Mouse (Mus musculus): ENCODE data around the gene Hddc3. TPM values are rescaled to one million over a fixed set of nuclear protein-coding genes. Genes with fewer than 3 reads are reported as not detected.
A peak's percentile ranks its signal among the peaks of the same experiment; 100 is the strongest.

Gene Hddc3
- polyA plus RNA-seq, 1 experiment from 2014 or later, result 9.7 TPM

DNA sequence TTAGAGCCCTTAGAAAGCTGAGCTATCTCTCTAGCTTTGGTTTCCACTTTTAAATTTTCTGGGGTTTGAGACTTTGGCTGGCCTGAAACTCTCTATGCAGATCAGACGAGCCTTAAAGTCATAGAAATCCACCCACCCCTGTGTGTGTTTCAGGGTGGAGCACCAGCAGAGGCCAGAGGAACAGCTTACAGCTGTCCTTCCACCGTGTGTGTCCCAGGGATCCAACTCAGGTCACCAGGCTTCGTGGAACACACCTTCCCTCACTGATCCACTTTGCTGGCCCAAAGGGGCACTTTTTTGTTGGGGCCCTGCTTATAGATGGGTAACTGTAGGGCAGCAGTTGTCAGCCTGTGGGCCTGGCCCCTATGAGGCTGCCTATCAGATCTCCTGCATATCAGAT, 31.4 kb downstream of the Hddc3 start:
- DNase-seq (ENCODE audit: low spot score) (no peak), ATAC-seq (replicated peaks; ENCODE audit: low FRiP score) (no peak)
- Histone ChIP-seq H3K27me3 (replicated peaks; ENCODE audit: control insufficient read depth, insufficient read depth, low read length) (no peaks in the 10 kb centered on the region), H3K4me2 (no peak overlapping the region), H3K36me3 (ENCODE audit: control insufficient read depth, insufficient read depth, low read length) (no peaks in the 10 kb centered on the region), H3K9me3 (ENCODE audit: control insufficient read depth, low read length) (no peaks in the 10 kb centered on the region), H3K4me1 (replicated peaks; ENCODE audit: control insufficient read depth, insufficient read depth, low read length) (peaks cover 12% of the 10 kb centered on the region), H3K27ac (ENCODE audit: low read depth, low read length) (no peak overlapping the region), H3K4me3 (ENCODE audit: low read depth, low read length) (no peak overlapping the region), H3K9ac (ENCODE audit: low read depth, low read length) (no peak overlapping the region)
- 53% methylated on average over 3 of the region's 3 CpGs for WGBS

GRCm38 (mm10) chr7:80374733-80375132, 31.8 kb downstream of the Hddc3 start:
- no peak for ATAC-seq (replicated peaks; ENCODE audit: low FRiP score)
- H3K4me2 ChIP-seq, result no peak overlapping the region
- DNase-seq (ENCODE audit: low spot score), result no peak
- no peak overlapping the region for H3K9ac ChIP-seq (ENCODE audit: low read depth, low read length)
- H3K27ac ChIP-seq (ENCODE audit: low read depth, low read length), result no peak overlapping the region
- no peaks in the 10 kb centered on the region for H3K27me3 ChIP-seq (replicated peaks; ENCODE audit: control insufficient read depth, insufficient read depth, low read length)
- H3K36me3 ChIP-seq (ENCODE audit: control insufficient read depth, insufficient read depth, low read length), result no peaks in the 10 kb centered on the region
- H3K4me1 ChIP-seq (replicated peaks; ENCODE audit: control insufficient read depth, insufficient read depth, low read length), result peaks cover 12% of the 10 kb centered on the region
- no peak overlapping the region for H3K4me3 ChIP-seq (ENCODE audit: low read depth, low read length)
- H3K9me3 ChIP-seq (ENCODE audit: control insufficient read depth, low read length), result no peaks in the 10 kb centered on the region
- 89% methylated on average over 3 of the region's 3 CpGs for WGBS

DNA sequence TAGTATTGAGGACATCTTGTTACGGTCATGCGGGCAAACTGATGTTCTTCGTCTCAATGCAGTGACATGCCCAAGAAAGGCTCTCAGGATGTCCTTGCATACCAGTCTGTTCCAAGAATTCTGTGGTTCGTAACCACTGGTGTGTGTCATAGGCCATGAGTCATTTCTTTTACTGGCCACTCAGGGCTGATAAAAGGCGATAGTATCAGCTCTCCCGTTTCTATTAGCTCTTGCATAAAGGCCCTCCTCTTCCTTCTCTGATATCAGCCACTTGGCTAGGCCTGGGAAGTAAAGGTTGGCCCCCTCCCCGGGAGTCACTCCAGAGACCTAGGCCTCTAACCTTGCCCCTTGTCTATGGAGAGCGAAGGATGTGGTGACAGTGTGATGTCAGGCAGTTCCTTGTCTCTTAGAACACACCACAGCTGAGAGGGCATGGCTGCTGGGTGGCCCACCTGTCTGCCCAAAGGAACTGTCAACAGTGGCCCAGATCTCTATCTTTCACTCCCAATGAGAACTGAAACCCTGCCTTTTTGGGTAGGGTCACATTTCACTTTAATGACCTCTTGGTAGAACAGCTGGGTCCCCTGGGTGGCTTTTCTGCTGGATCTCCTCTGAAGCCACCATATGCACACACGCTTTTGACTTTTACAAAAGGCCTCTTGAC, 32.6 kb downstream of the Hddc3 start:
- Histone ChIP-seq H3K9ac (ENCODE audit: low read depth, low read length) (no peak overlapping the region), H3K4me2 (no peak overlapping the region), H3K9me3 (ENCODE audit: control insufficient read depth, low read length) (no peaks in the 10 kb centered on the region), H3K27me3 (replicated peaks; ENCODE audit: control insufficient read depth, insufficient read depth, low read length) (no peaks in the 10 kb centered on the region), H3K27ac (ENCODE audit: low read depth, low read length) (no peak overlapping the region), H3K4me3 (ENCODE audit: low read depth, low read length) (no peak overlapping the region), H3K36me3 (ENCODE audit: control insufficient read depth, insufficient read depth, low read length) (0 out of 2 replicates have a peak, but pooled peaks cover 2% of the 10 kb centered on the region), H3K4me1 (replicated peaks; ENCODE audit: control insufficient read depth, insufficient read depth, low read length) (peaks cover 9% of the 10 kb centered on the region)
- DNase-seq (ENCODE audit: low spot score) (no peak), ATAC-seq (replicated peaks; ENCODE audit: low FRiP score) (no peak)
- 49% methylated on average over 9 of the region's 9 CpGs for WGBS

DNA sequence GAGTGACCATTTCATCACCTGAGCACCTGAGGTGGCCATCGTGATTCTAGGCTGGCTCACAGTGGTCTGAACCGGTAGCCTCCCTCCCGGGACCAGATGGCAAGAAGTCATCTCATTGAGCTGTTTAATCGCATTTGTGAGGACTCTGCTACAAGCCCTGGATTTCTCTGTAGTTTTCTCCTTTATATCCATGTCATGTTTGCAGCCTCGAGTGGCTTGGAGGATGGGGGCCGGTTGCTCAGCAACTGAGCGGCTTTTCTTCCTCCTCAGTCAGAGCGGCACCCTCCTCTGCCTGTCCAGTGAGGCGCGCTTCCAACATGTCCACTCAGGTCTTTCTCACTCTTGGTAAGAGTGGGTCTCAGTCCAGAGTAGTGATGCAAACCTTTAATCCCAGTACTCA, 33.3 kb downstream of the Hddc3 start:
- 83% methylated on average over 10 of the region's 10 CpGs for WGBS
- no peak for ATAC-seq (replicated peaks; ENCODE audit: low FRiP score)
- DNase-seq (ENCODE audit: low spot score), result no peak
- peaks cover 9% of the 10 kb centered on the region for H3K4me1 ChIP-seq (replicated peaks; ENCODE audit: control insufficient read depth, insufficient read depth, low read length)
- H3K4me2 ChIP-seq, result no peak overlapping the region
- H3K27me3 ChIP-seq (replicated peaks; ENCODE audit: control insufficient read depth, insufficient read depth, low read length), result no peaks in the 10 kb centered on the region
- H3K4me3 ChIP-seq (ENCODE audit: low read depth, low read length), result no peak overlapping the region
- H3K9ac ChIP-seq (ENCODE audit: low read depth, low read length), result no peak overlapping the region
- 0 out of 2 replicates have a peak, but pooled peaks cover 3% of the 10 kb centered on the region for H3K36me3 ChIP-seq (ENCODE audit: control insufficient read depth, insufficient read depth, low read length)
- H3K27ac ChIP-seq (ENCODE audit: low read depth, low read length), result no peak overlapping the region
- no peaks in the 10 kb centered on the region for H3K9me3 ChIP-seq (ENCODE audit: control insufficient read depth, low read length)

DNA sequence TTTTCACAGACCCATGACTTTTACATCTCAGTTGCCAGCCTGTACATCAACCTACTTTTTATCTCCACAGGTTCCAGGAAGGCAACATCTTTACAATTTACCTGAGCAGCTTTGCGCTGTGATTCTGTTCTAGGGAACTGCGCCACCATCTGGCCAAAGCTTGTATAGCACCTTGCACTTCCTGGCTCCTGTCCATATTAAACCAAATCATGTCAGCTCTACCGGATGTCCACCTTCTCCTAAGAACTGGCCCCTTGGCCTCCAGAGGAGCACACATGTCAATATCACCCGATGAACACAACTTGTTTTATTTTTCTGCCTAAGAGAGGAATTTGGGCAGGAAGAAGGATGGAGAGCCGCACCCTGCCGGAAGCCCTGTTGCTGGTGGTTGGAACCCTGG, 34.6 kb downstream of the Hddc3 start:
- Histone ChIP-seq H3K4me3 (ENCODE audit: low read depth, low read length) (no peak overlapping the region), H3K27ac (ENCODE audit: low read depth, low read length) (no peak overlapping the region), H3K27me3 (replicated peaks; ENCODE audit: control insufficient read depth, insufficient read depth, low read length) (no peaks in the 10 kb centered on the region), H3K4me2 (no peak overlapping the region), H3K4me1 (replicated peaks; ENCODE audit: control insufficient read depth, insufficient read depth, low read length) (peaks cover 2% of the 10 kb centered on the region), H3K9me3 (ENCODE audit: control insufficient read depth, low read length) (no peaks in the 10 kb centered on the region), H3K36me3 (ENCODE audit: control insufficient read depth, insufficient read depth, low read length) (0 out of 2 replicates have a peak, but pooled peaks cover 3% of the 10 kb centered on the region), H3K9ac (ENCODE audit: low read depth, low read length) (no peak overlapping the region)
- peak; percentile 68 for DNase-seq (ENCODE audit: low spot score)
- no peak for ATAC-seq (replicated peaks; ENCODE audit: low FRiP score)
- WGBS, result 42% methylated on average over 6 of the region's 6 CpGs

GRCm38 (mm10) chr7:80379531-80379930, 36.6 kb downstream of the Hddc3 start:
- H3K4me2 ChIP-seq, result no peak overlapping the region
- WGBS, result 64% methylated on average over 13 of the region's 13 CpGs
- no peak overlapping the region for H3K4me3 ChIP-seq (ENCODE audit: low read depth, low read length)

DNA sequence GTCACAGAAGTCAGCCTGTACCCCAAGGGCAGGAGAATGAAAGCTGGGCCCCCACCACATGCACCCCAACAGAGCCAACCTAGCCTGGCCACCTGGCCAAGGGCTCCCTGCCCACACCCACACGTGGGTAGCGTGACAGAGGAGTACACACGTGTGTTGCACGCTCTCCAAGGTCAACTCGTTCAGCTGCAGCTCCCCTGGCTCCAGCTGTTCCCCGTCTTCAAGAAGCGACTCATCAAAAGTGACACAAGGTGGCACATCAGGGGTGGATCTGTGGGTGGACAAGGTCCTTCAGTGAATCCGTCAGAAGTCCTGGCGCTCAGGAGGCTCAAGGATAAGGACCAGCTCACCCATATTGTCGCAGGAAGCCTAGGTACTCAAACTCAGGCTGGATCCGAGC, 40.0 kb downstream of the Hddc3 start:
- no peak overlapping the region for H3K4me3 ChIP-seq (ENCODE audit: low read depth, low read length)
- H3K4me2 ChIP-seq, result no peak overlapping the region
- ATAC-seq (replicated peaks; ENCODE audit: low FRiP score) (no peak), DNase-seq (ENCODE audit: low spot score) (no peak)
- no peak overlapping the region for H3K27ac ChIP-seq (ENCODE audit: low read depth, low read length)
- peaks cover 8% of the 10 kb centered on the region for H3K27me3 ChIP-seq (replicated peaks; ENCODE audit: control insufficient read depth, insufficient read depth, low read length)
- H3K4me1 ChIP-seq (replicated peaks; ENCODE audit: control insufficient read depth, insufficient read depth, low read length), result peaks cover 15% of the 10 kb centered on the region
- 0 out of 2 replicates have a peak, but pooled peaks cover 3% of the 10 kb centered on the region for H3K36me3 ChIP-seq (ENCODE audit: control insufficient read depth, insufficient read depth, low read length)
- H3K9ac ChIP-seq (ENCODE audit: low read depth, low read length), result no peak overlapping the region
- H3K9me3 ChIP-seq (ENCODE audit: control insufficient read depth, low read length), result no peaks in the 10 kb centered on the region
- WGBS, result 79% methylated on average over 11 of the region's 11 CpGs

More at GRCm38 (mm10) chr7:80379531-80379930, 36.6 kb downstream of the Hddc3 start:
- Histone ChIP-seq H3K9ac (ENCODE audit: low read depth, low read length) (no peak overlapping the region), H3K27me3 (replicated peaks; ENCODE audit: control insufficient read depth, insufficient read depth, low read length) (no peaks in the 10 kb centered on the region), H3K4me1 (replicated peaks; ENCODE audit: control insufficient read depth, insufficient read depth, low read length) (peaks cover 2% of the 10 kb centered on the region), H3K27ac (ENCODE audit: low read depth, low read length) (no peak overlapping the region), H3K36me3 (ENCODE audit: control insufficient read depth, insufficient read depth, low read length) (0 out of 2 replicates have a peak, but pooled peaks cover 3% of the 10 kb centered on the region), H3K9me3 (ENCODE audit: control insufficient read depth, low read length) (no peaks in the 10 kb centered on the region)
- ATAC-seq (replicated peaks; ENCODE audit: low FRiP score), result no peak
- DNase-seq (ENCODE audit: low spot score), result no peak

DNA sequence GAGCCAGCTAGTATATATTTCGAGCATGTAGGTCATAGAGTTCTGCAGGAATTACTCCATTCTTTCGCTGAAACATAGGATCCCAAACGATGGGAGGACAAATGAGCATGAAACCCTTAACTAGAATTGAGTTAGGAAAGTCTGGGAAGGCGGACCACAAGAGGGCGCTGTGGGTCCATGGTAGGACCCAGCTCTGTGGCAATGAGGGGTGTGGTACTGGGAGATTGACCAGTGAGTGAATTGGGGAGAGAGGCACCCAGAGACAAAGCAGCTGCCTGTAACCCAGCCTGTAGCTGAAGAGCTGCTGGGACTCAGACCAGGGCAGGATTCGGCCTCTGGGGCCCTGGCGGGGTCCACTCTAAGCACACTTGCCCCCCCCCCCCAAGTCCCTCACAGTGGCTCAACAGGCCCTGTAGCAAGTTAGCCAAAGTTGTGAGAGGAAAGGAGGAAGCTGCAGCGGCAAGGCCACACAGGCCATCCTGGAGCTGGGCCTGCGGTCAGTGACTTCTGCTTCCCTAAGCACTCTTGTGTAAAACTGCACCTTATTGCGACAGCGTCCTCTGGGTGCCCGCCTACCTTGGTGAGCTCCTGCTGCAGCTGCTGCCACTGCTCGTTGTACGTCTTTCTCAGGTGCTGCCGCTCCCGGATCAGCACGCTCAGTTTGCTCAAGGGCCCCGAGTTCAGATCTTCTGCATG, 43.5 kb downstream of the Hddc3 start:
- 24% methylated on average over 18 of the region's 18 CpGs for WGBS
- Histone ChIP-seq H3K4me3 (ENCODE audit: low read depth, low read length) (peak overlapping the region; percentile 42), H3K36me3 (ENCODE audit: control insufficient read depth, insufficient read depth, low read length) (peaks cover 4% of the 10 kb centered on the region), H3K27ac (ENCODE audit: low read depth, low read length) (peak overlapping the region; percentile 47), H3K27me3 (replicated peaks; ENCODE audit: control insufficient read depth, insufficient read depth, low read length) (peaks cover 13% of the 10 kb centered on the region), H3K9ac (ENCODE audit: low read depth, low read length) (peak overlapping the region; percentile 22; the same call in 1 of the 2 replicates), H3K4me1 (replicated peaks; ENCODE audit: control insufficient read depth, insufficient read depth, low read length) (peaks cover 19% of the 10 kb centered on the region), H3K9me3 (ENCODE audit: control insufficient read depth, low read length) (no peaks in the 10 kb centered on the region), H3K4me2 (peak overlapping the region; percentile 50)
- DNase-seq (ENCODE audit: low spot score), result peak; percentile 85
- peak; percentile 54; the same call in 1 of the 2 replicates for ATAC-seq (replicated peaks; ENCODE audit: low FRiP score)
